Mouse (Mus musculus) G1E (cell line): Measurements from ENCODE around the gene Taok1. TPM values are rescaled to one million over a fixed set of nuclear protein-coding genes. Genes with fewer than 3 reads are reported as not detected.

Source experiments
- ATAC-seq: 2 replicates; pipeline ENCODE4 v1.8.0; 2016; ENCODE audit warnings: mild to moderate bottlenecking; ENCODE audit not compliant: insufficient number of reproducible peaks, poor library complexity, low FRiP score, severe bottlenecking; ENCODE audit errors: extremely low read depth
- DNase-seq: peaks from one replicate; pipeline ENCODE4 v3.0.0; 2012; ENCODE audit warnings: low spot score
- H3K27me3 ChIP-seq: 2 replicates; pipeline ENCODE4 v1.6.1; 2012; ENCODE audit warnings: mild to moderate bottlenecking, low read length, inconsistent platforms; ENCODE audit not compliant: insufficient read depth
- H3K36me3 ChIP-seq: replicated peaks from 2 replicates; pipeline ENCODE3; 2012; ENCODE audit warnings: mild to moderate bottlenecking, inconsistent platforms
- H3K4me1 ChIP-seq: 2 replicates; pipeline ENCODE4 v1.6.1; 2012; ENCODE audit warnings: low read depth, low read length, inconsistent platforms, mixed read lengths; ENCODE audit not compliant: insufficient read depth
- H3K4me3 ChIP-seq: 2 replicates; pipeline ENCODE4 v1.5.1; 2012; ENCODE audit warnings: low read depth, mild to moderate bottlenecking, inconsistent platforms, low read length, moderate library complexity, mixed read lengths
- H3K9me3 ChIP-seq: replicated peaks from 2 replicates; pipeline ENCODE4 v1.6.1; 2012; ENCODE audit warnings: inconsistent platforms
- CTCF ChIP-seq: IDR thresholded peaks from 2 replicates; pipeline ENCODE4 v1.5.1; 2012; ENCODE audit warnings: low read depth, low read length, inconsistent platforms, mixed read lengths
- GATA1 ChIP-seq: IDR thresholded peaks from 2 replicates; pipeline ENCODE4 v1.6.1; 2012; ENCODE audit warnings: borderline replicate concordance, low read length, inconsistent platforms, mixed read lengths
- GATA2 ChIP-seq: IDR thresholded peaks from 2 replicates; pipeline ENCODE4 v1.6.1; 2012; ENCODE audit warnings: low read depth, low read length, inconsistent platforms, borderline replicate concordance
- POLR2AphosphoS5 ChIP-seq: IDR thresholded peaks from 2 replicates; pipeline ENCODE4 v1.6.1; 2012; ENCODE audit warnings: low read depth, low read length, inconsistent platforms; ENCODE audit not compliant: insufficient replicate concordance
- TAL1 ChIP-seq: conservative IDR thresholded peaks from 2 replicates; pipeline ENCODE4 v1.6.1; 2012; ENCODE audit warnings: low read depth, low read length, inconsistent platforms, mixed read lengths
- polyA plus RNA-seq: library from polyadenylated mRNA; stranded (reverse); fragments of >175 nt; gene quantifications from 2 replicates; pipeline ENCODE4 v1.2.3, GENCODE M21; 2012
- total RNA-seq, 2 experiments: library from RNA; stranded (forward) in 1 of 2; stranded (reverse) in 1 of 2; fragments of 200-1000 nt in 1 of 2; fragments of >200 nt in 1 of 2; fragmentation: Nextera tagmentation in 1 of 2; gene quantifications; 2 replicates each; pipeline ENCODE4 v1.2.3; 2014 to 2017

The Taok1 gene
- total and polyA plus RNA-seq, 3 experiments = 2.5 to 50.1 (median 45.6) TPM

GRCm38 (mm10) chr11:77512891-77513810 is 94.5 kb downstream of the Taok1 start:
- peak overlapping the region; percentile 78 for H3K4me3 ChIP-seq
- H3K36me3 ChIP-seq = peaks cover 19% of the 10 kb centered on the region
- H3K9me3 ChIP-seq = no peaks in the 10 kb centered on the region
- peak; percentile 51 for ATAC-seq
- H3K4me1 ChIP-seq = peaks cover 46% of the 10 kb centered on the region
- H3K27me3 ChIP-seq = peaks cover 35% of the 10 kb centered on the region
- DNase-seq = peak; percentile 76
- TF ChIP-seq POLR2AphosphoS5 = no peak
- TF ChIP-seq TAL1 = no peak
- TF ChIP-seq CTCF = no peak
- TF ChIP-seq GATA1 = no peak
- TF ChIP-seq GATA2 = no peak

GRCm38 (mm10) chr11:77511336-77511735 is 96.3 kb downstream of the Taok1 start:
- Histone ChIP-seq H3K27me3 (peaks cover 21% of the 10 kb centered on the region), H3K9me3 (no peaks in the 10 kb centered on the region), H3K4me3 (no peak overlapping the region), H3K36me3 (peaks cover 35% of the 10 kb centered on the region), H3K4me1 (peaks cover 46% of the 10 kb centered on the region)
- ATAC-seq (no peak), DNase-seq (no peak)
- no peak for TF ChIP-seq CTCF
- TF ChIP-seq GATA1 = no peak
- no peak for TF ChIP-seq POLR2AphosphoS5
- TF ChIP-seq GATA2 = no peak
- no peak for TF ChIP-seq TAL1

GRCm38 (mm10) chr11:77508068-77509021 is 99.3 kb downstream of the Taok1 start:
- Histone ChIP-seq H3K4me1 (peaks cover 22% of the 10 kb centered on the region), H3K9me3 (no peaks in the 10 kb centered on the region), H3K4me3 (peak overlapping the region; percentile 61; the same call in 1 of the 2 replicates), H3K36me3 (peaks cover 65% of the 10 kb centered on the region), H3K27me3 (no peaks in the 10 kb centered on the region)
- ATAC-seq (no peak), DNase-seq (peak; percentile 82)
- TF ChIP-seq GATA2 = no peak
- peak; percentile 82 for TF ChIP-seq CTCF
- no peak for TF ChIP-seq GATA1

GRCm38 (mm10) chr11:77507426-77507825 is 100.2 kb downstream of the Taok1 start:
- TF ChIP-seq GATA2 (no peak), GATA1 (no peak), TAL1 (no peak), CTCF (no peak), POLR2AphosphoS5 (no peak)
- ATAC-seq = no peak
- Histone ChIP-seq H3K4me1 (peaks cover 16% of the 10 kb centered on the region), H3K36me3 (peaks cover 74% of the 10 kb centered on the region), H3K4me3 (no peak overlapping the region), H3K27me3 (no peaks in the 10 kb centered on the region), H3K9me3 (no peaks in the 10 kb centered on the region)
- DNase-seq = no peak

GRCm38 (mm10) chr11:77506941-77507340 is 100.7 kb downstream of the Taok1 start:
- no peak for ATAC-seq
- H3K36me3 ChIP-seq = peaks cover 79% of the 10 kb centered on the region

GRCm38 (mm10) chr11:77506273-77506672 is 101.3 kb downstream of the Taok1 start:
- H3K9me3 ChIP-seq = no peaks in the 10 kb centered on the region
- H3K4me3 ChIP-seq = no peak overlapping the region
- ATAC-seq = no peak
- no peaks in the 10 kb centered on the region for H3K27me3 ChIP-seq
- peaks cover 85% of the 10 kb centered on the region for H3K36me3 ChIP-seq
- H3K4me1 ChIP-seq = peaks cover 10% of the 10 kb centered on the region
- TF ChIP-seq GATA1 = no peak
- no peak for TF ChIP-seq GATA2
- no peak for TF ChIP-seq POLR2AphosphoS5
- no peak for TF ChIP-seq CTCF
- TF ChIP-seq TAL1 = no peak
- no peak for DNase-seq

More at GRCm38 (mm10) chr11:77506941-77507340, 100.7 kb downstream of the Taok1 start:
- Histone ChIP-seq H3K4me1 (peaks cover 13% of the 10 kb centered on the region), H3K4me3 (no peak overlapping the region), H3K9me3 (no peaks in the 10 kb centered on the region), H3K27me3 (no peaks in the 10 kb centered on the region)
- TF ChIP-seq TAL1 (no peak), CTCF (no peak), GATA1 (no peak), GATA2 (no peak)
- no peak for DNase-seq
